Mouse (Mus musculus): Measurements from ENCODE around the gene Aff4. TPM values are rescaled to one million over a fixed set of nuclear protein-coding genes. Genes with fewer than 3 reads are reported as not detected.
A peak's percentile ranks its signal among the peaks of the same experiment; 100 is the strongest.

Aff4 gene
- total RNA-seq, 2 experiments from 2014 or later, result 157 to 221 TPM

GRCm38 (mm10) chr11:53451361-53451760 lies 100.7 kb downstream of the Aff4 start:
- intact Hi-C loops (cut with DNase I), result no loop called here
- DNase-seq (ENCODE audit: low spot score in 2 of 2), result no peak

- no peak for DNase-seq (ENCODE audit: low spot score in 2 of 2)
- intact Hi-C loops (cut with DNase I), result no loop called here
Measured at GRCm38 (mm10) chr11:53452396-53452795, 101.8 kb downstream of the Aff4 start.

- intact Hi-C loops (cut with DNase I), result no loop called here
- no peak for DNase-seq (ENCODE audit: low spot score in 2 of 2)
Measured at GRCm38 (mm10) chr11:53453031-53453430, 102.4 kb downstream of the Aff4 start.

GRCm38 (mm10) chr11:53456474-53457371 lies 106.1 kb downstream of the Aff4 start, which contains the start of the genes Gm10447 and Shroom1:
Gene Gm10447, minus strand, starts transcription at chr11:53457110.
Gene Shroom1, plus strand, starts transcription at chr11:53457205.
- DNase-seq (ENCODE audit: low spot score in 2 of 2), result no peak
- intact Hi-C loops (cut with DNase I), result no loop called here

GRCm38 (mm10) chr11:53457372-53457954 lies 106.8 kb downstream of the Aff4 start:
- no peak for DNase-seq (ENCODE audit: low spot score in 2 of 2)
- intact Hi-C loops (cut with DNase I), result no loop called here

GRCm38 (mm10) chr11:53458996-53459395 lies 108.4 kb downstream of the Aff4 start:
- DNase-seq (ENCODE audit: low spot score in 2 of 2), result no peak
- intact Hi-C loops (cut with DNase I), result no loop called here

- DNase-seq (ENCODE audit: low spot score in 2 of 2), result no peak
- intact Hi-C loops (cut with DNase I), result no loop called here
Measured at GRCm38 (mm10) chr11:53460192-53460591, 109.6 kb downstream of the Aff4 start.

GRCm38 (mm10) chr11:53461727-53462126 lies 111.1 kb downstream of the Aff4 start:
- DNase-seq (ENCODE audit: low spot score in 2 of 2), result no peak
- intact Hi-C loops (cut with DNase I), result no loop called here

GRCm38 (mm10) chr11:53463551-53464424 lies 113.2 kb downstream of the Aff4 start:
- intact Hi-C loops (cut with DNase I), result no loop called here
- DNase-seq (ENCODE audit: low spot score in 2 of 2), result peak; percentile 74 to 82

GRCm38 (mm10) chr11:53466231-53466971 lies 115.8 kb downstream of the Aff4 start:
- peak; percentile 83 to 87 for DNase-seq (ENCODE audit: low spot score in 2 of 2)
- intact Hi-C loops (cut with DNase I), result loop anchor here (5.0 kb wide), 2 partner anchors 161 to 271 kb away; no protein-coding TSS in a partner anchor

- intact Hi-C loops (cut with DNase I), result loop anchor here (5.0 kb wide), 2 partner anchors 158 to 268 kb away; no protein-coding TSS in a partner anchor
- DNase-seq (ENCODE audit: low spot score in 2 of 2), result no peak
Measured at GRCm38 (mm10) chr11:53469294-53469967, 118.8 kb downstream of the Aff4 start.

- intact Hi-C loops (cut with DNase I), result loop anchor here (2.0 to 5.0 kb wide), 4 partner anchors 53 to 267 kb away; partner anchors contain the start of gene Kif3a
- peak; percentile 91 to 94 for DNase-seq (ENCODE audit: low spot score in 2 of 2)
Measured at GRCm38 (mm10) chr11:53469968-53470695, 119.5 kb downstream of the Aff4 start, which contains the start of gene Gm9837. Gene Gm9837, minus strand, starts transcription at chr11:53470479.

Small RNA genes within 50 kb of the gene (microRNA-seq; reads per million reads assigned to microRNA genes)
- gene Mir6920, result not detected

Other genes starting within 250 kb of the Aff4 start
- 100 to 1,000 TPM; 163 to 181 TPM for gene Hspa4, start 50.4 kb upstream of the Aff4 start, total RNA-seq (2021)
- 1 to 10 TPM; 9.3 to 9.5 TPM for gene Zcchc10, start 26.2 kb upstream of the Aff4 start, total RNA-seq (2021)
- gene Leap2, start 72.3 kb downstream of the Aff4 start, total RNA-seq (2021), result not detected
- gene Uqcrq, start 80.0 kb downstream of the Aff4 start, total RNA-seq (2021), result 100 to 1,000 TPM; 404 to 490 TPM
- 1 to 10 TPM in 1 of 2 experiments, not detected in 1; 1.1 TPM for gene Gdf9, start 80.2 kb downstream of the Aff4 start, total RNA-seq (2021)
- under 1 TPM; 0.22 to 0.34 TPM for gene Gm10447, start 106.3 kb downstream of the Aff4 start, total RNA-seq (2021)
- 1 to 10 TPM; 5.3 to 5.5 TPM for gene Shroom1, start 106.4 kb downstream of the Aff4 start, total RNA-seq (2021)
- not detected for gene Gm9837, start 119.6 kb downstream of the Aff4 start, total RNA-seq (2021)
- 1 to 10 TPM; 2.6 to 3.4 TPM for gene Gm9945, start 129.3 kb downstream of the Aff4 start, total RNA-seq (2021)
- gene Sowaha, start 129.4 kb downstream of the Aff4 start, total RNA-seq (2021), result 10 to 100 TPM; 59.1 to 81.6 TPM
- 100 to 1,000 TPM; 305 to 337 TPM for gene Sept8, start 168.4 kb downstream of the Aff4 start, total RNA-seq (2021)
- gene Kif3a, start 216.5 kb downstream of the Aff4 start, total RNA-seq (2021), result 100 to 1,000 TPM; 115 to 130 TPM